Mouse (Mus musculus) forebrain, embryonic 13.5 days (tissue): Measurements from ENCODE around the gene Gm20388. TPM values are rescaled to one million over a fixed set of nuclear protein-coding genes. Genes with fewer than 3 reads are reported as not detected.
A peak's percentile ranks its signal among the peaks of the same experiment; 100 is the strongest.

Source experiments
- ATAC-seq: fragments of 200-750 bp; cut with Nextera tagmentation; 2 replicates; pipeline ENCODE4 v1.8.0; 2017
- H3K27ac ChIP-seq: fragments of 300-500 bp; sonication (generic); 2 replicates; pipeline ENCODE4 v1.5.1; 2015; ENCODE audit warnings: inconsistent platforms, mild to moderate bottlenecking, moderate library complexity
- H3K27me3 ChIP-seq: fragments of 300-500 bp; sonication (generic); 2 replicates; pipeline ENCODE4 v1.6.1; 2015; ENCODE audit warnings: mild to moderate bottlenecking, inconsistent platforms
- H3K36me3 ChIP-seq: fragments of 300-500 bp; sonication (generic); 2 replicates; pipeline ENCODE4 v1.6.1; 2015; ENCODE audit warnings: mild to moderate bottlenecking, inconsistent platforms; ENCODE audit not compliant: poor library complexity, severe bottlenecking
- H3K4me1 ChIP-seq: fragments of 300-500 bp; sonication (generic); 2 replicates; pipeline ENCODE4 v1.6.1; 2015; ENCODE audit warnings: inconsistent platforms
- H3K4me2 ChIP-seq: fragments of 300-500 bp; sonication (generic); 2 replicates; pipeline ENCODE4 v1.6.1; 2015; ENCODE audit warnings: inconsistent platforms, mild to moderate bottlenecking, moderate library complexity
- H3K4me3 ChIP-seq: fragments of 300-500 bp; sonication (generic); 2 replicates; pipeline ENCODE4 v1.5.1; 2015; ENCODE audit warnings: mild to moderate bottlenecking, inconsistent platforms
- H3K9ac ChIP-seq: fragments of 300-500 bp; sonication (generic); 2 replicates; pipeline ENCODE4 v1.6.1; 2015; ENCODE audit warnings: mild to moderate bottlenecking, inconsistent platforms
- H3K9me3 ChIP-seq: fragments of 300-500 bp; sonication (generic); replicated peaks from 2 replicates; pipeline ENCODE4 v1.6.1; 2016; ENCODE audit warnings: inconsistent platforms
- WGBS: fragments of 180-500 bp; shearing (Covaris S2); methylation state at CpG from one replicate; pipeline ENCODE4 v1.1.7; 2015; 5-methylcytosine and 5-hydroxymethylcytosine counted together
- polyA plus RNA-seq: library from polyadenylated mRNA; unstranded; fragments of >200 nt; fragmentation: Nextera tagmentation; extraction: Ambion mirVana; gene quantifications from 2 replicates; pipeline ENCODE4 v1.2.1, GENCODE M21; 2015

Gene Gm20388
- polyA plus RNA-seq, 1 experiment from 2014 or later: 5.6 TPM

GRCm38 (mm10) chr8:122752111-122752721, 2841.6 kb downstream of the Gm20388 start:
- H3K4me2 ChIP-seq: peak overlapping the region; percentile 43
- 0 out of 2 replicates have a peak, but pooled peaks cover 11% of the 10 kb centered on the region for H3K27me3 ChIP-seq
- peak overlapping the region; percentile 22 for H3K4me3 ChIP-seq
- H3K27ac ChIP-seq: peak overlapping the region; percentile 87
- ATAC-seq: peak; percentile 59; the same call in 1 of the 2 replicates
- peak overlapping the region; percentile 35; the same call in 1 of the 2 replicates for H3K9ac ChIP-seq
- no peaks in the 10 kb centered on the region for H3K36me3 ChIP-seq
- peaks cover 58% of the 10 kb centered on the region for H3K4me1 ChIP-seq
- WGBS: 71% methylated on average over 29 of the region's 29 CpGs
- no peaks in the 10 kb centered on the region for H3K9me3 ChIP-seq

GRCm38 (mm10) chr8:122758597-122758996, 2848.0 kb downstream of the Gm20388 start:
- no peak overlapping the region for H3K9ac ChIP-seq
- ATAC-seq: no peak
- H3K36me3 ChIP-seq: no peaks in the 10 kb centered on the region
- H3K4me3 ChIP-seq: no peak overlapping the region
- H3K27me3 ChIP-seq: peaks cover 21% of the 10 kb centered on the region; the same call in 1 of the 2 replicates
- H3K4me1 ChIP-seq: peaks cover 14% of the 10 kb centered on the region; the same call in 1 of the 2 replicates
- H3K27ac ChIP-seq: no peak overlapping the region
- no peak overlapping the region for H3K4me2 ChIP-seq
- H3K9me3 ChIP-seq: no peaks in the 10 kb centered on the region

GRCm38 (mm10) chr8:122760116-122760515, 2849.5 kb downstream of the Gm20388 start:
- Histone ChIP-seq H3K9me3 (no peaks in the 10 kb centered on the region), H3K27ac (no peak overlapping the region), H3K27me3 (peaks cover 15% of the 10 kb centered on the region; the same call in 1 of the 2 replicates), H3K4me2 (no peak overlapping the region), H3K9ac (no peak overlapping the region), H3K4me3 (no peak overlapping the region), H3K4me1 (peaks cover 14% of the 10 kb centered on the region; the same call in 1 of the 2 replicates), H3K36me3 (no peaks in the 10 kb centered on the region)
- ATAC-seq: no peak
- WGBS: 83% methylated on average over 7 of the region's 7 CpGs

GRCm38 (mm10) chr8:122761109-122761508, 2850.5 kb downstream of the Gm20388 start:
- H3K4me1 ChIP-seq: peaks cover 14% of the 10 kb centered on the region; the same call in 1 of the 2 replicates
- peaks cover 13% of the 10 kb centered on the region; the same call in 1 of the 2 replicates for H3K27me3 ChIP-seq
- no peak overlapping the region for H3K27ac ChIP-seq
- H3K9me3 ChIP-seq: no peaks in the 10 kb centered on the region
- no peak for ATAC-seq
- H3K9ac ChIP-seq: no peak overlapping the region
- H3K4me2 ChIP-seq: no peak overlapping the region
- no peak overlapping the region for H3K4me3 ChIP-seq
- no peaks in the 10 kb centered on the region for H3K36me3 ChIP-seq
- WGBS: 74% methylated on average over 6 of the region's 6 CpGs

GRCm38 (mm10) chr8:122762731-122763266, 2852.2 kb downstream of the Gm20388 start:
- Histone ChIP-seq H3K27me3 (peaks cover 15% of the 10 kb centered on the region; the same call in 1 of the 2 replicates), H3K4me2 (no peak overlapping the region), H3K27ac (no peak overlapping the region), H3K9me3 (no peaks in the 10 kb centered on the region), H3K36me3 (no peaks in the 10 kb centered on the region), H3K4me3 (no peak overlapping the region), H3K9ac (no peak overlapping the region), H3K4me1 (peaks cover 14% of the 10 kb centered on the region; the same call in 1 of the 2 replicates)
- ATAC-seq: no peak
- 53% methylated on average over 12 of the region's 12 CpGs for WGBS

GRCm38 (mm10) chr8:122763267-122763738, 2852.7 kb downstream of the Gm20388 start:
- 92% methylated on average over 14 of the region's 14 CpGs for WGBS
- peaks cover 12% of the 10 kb centered on the region; the same call in 1 of the 2 replicates for H3K27me3 ChIP-seq
- no peak overlapping the region for H3K27ac ChIP-seq
- H3K4me3 ChIP-seq: no peak overlapping the region
- no peaks in the 10 kb centered on the region for H3K9me3 ChIP-seq
- ATAC-seq: no peak
- peaks cover 14% of the 10 kb centered on the region; the same call in 1 of the 2 replicates for H3K4me1 ChIP-seq
- no peak overlapping the region for H3K4me2 ChIP-seq
- H3K36me3 ChIP-seq: no peaks in the 10 kb centered on the region
- H3K9ac ChIP-seq: no peak overlapping the region

GRCm38 (mm10) chr8:122764790-122765474, 2854.3 kb downstream of the Gm20388 start:
- ATAC-seq: no peak
- WGBS: 87% methylated on average over 7 of the region's 7 CpGs
- peaks cover 12% of the 10 kb centered on the region; the same call in 1 of the 2 replicates for H3K27me3 ChIP-seq
- H3K36me3 ChIP-seq: no peaks in the 10 kb centered on the region
- no peak overlapping the region for H3K4me3 ChIP-seq
- H3K4me2 ChIP-seq: no peak overlapping the region
- H3K27ac ChIP-seq: no peak overlapping the region
- H3K9me3 ChIP-seq: no peaks in the 10 kb centered on the region
- no peak overlapping the region for H3K9ac ChIP-seq
- peaks cover 23% of the 10 kb centered on the region for H3K4me1 ChIP-seq

GRCm38 (mm10) chr8:122766189-122766588, 2855.5 kb downstream of the Gm20388 start:
- H3K9ac ChIP-seq: no peak overlapping the region
- peaks cover 15% of the 10 kb centered on the region for H3K4me1 ChIP-seq
- 79% methylated on average over 5 of the region's 5 CpGs for WGBS
- H3K4me3 ChIP-seq: no peak overlapping the region
- H3K27ac ChIP-seq: no peak overlapping the region
- no peaks in the 10 kb centered on the region for H3K9me3 ChIP-seq
- H3K27me3 ChIP-seq: peaks cover 9% of the 10 kb centered on the region; the same call in 1 of the 2 replicates
- ATAC-seq: no peak
- H3K4me2 ChIP-seq: no peak overlapping the region
- no peaks in the 10 kb centered on the region for H3K36me3 ChIP-seq

GRCm38 (mm10) chr8:122766647-122767200, 2856.1 kb downstream of the Gm20388 start:
- Histone ChIP-seq H3K27me3 (peaks cover 12% of the 10 kb centered on the region), H3K9me3 (no peaks in the 10 kb centered on the region), H3K36me3 (no peaks in the 10 kb centered on the region), H3K4me3 (no peak overlapping the region), H3K27ac (no peak overlapping the region), H3K4me2 (no peak overlapping the region), H3K4me1 (peaks cover 15% of the 10 kb centered on the region), H3K9ac (no peak overlapping the region)
- WGBS: 63% methylated on average over 8 of the region's 8 CpGs
- no peak for ATAC-seq

DNA sequence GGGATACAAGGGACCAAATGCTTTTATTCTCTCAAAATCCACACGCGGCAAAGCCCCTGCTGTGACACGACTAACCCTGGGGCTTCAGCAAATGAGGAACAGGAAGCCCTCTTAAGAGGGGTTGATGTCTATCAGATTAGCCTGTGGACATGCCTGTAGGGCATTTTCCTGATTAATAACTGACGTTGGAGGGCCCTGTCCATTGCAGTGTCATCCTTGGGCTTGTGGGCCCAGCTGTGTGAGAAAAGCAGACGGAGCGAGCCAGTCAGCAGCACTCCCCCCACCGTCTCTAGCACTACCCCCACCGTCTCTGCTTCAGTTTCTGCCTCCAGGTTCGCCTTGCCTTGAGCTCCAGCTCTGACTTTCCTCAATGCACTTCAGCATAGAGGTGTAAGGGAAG, 2856.6 kb downstream of the Gm20388 start:
- 46% methylated on average over 9 of the region's 9 CpGs for WGBS
- H3K9me3 ChIP-seq: no peaks in the 10 kb centered on the region
- peaks cover 18% of the 10 kb centered on the region for H3K4me1 ChIP-seq
- no peak for ATAC-seq
- H3K36me3 ChIP-seq: no peaks in the 10 kb centered on the region
- H3K4me2 ChIP-seq: no peak overlapping the region
- H3K27ac ChIP-seq: no peak overlapping the region
- peaks cover 13% of the 10 kb centered on the region for H3K27me3 ChIP-seq
- no peak overlapping the region for H3K9ac ChIP-seq
- no peak overlapping the region for H3K4me3 ChIP-seq

- Histone ChIP-seq H3K36me3 (no peaks in the 10 kb centered on the region), H3K27me3 (peaks cover 13% of the 10 kb centered on the region), H3K9me3 (no peaks in the 10 kb centered on the region), H3K27ac (0 out of 2 replicates have a peak overlapping the region, but pooled peaks have one; percentile 21), H3K4me1 (peaks cover 24% of the 10 kb centered on the region), H3K9ac (no peak overlapping the region), H3K4me2 (no peak overlapping the region), H3K4me3 (no peak overlapping the region)
- WGBS: 56% methylated on average over 24 of the region's 24 CpGs
- peak; percentile 78 for ATAC-seq
Observed at GRCm38 (mm10) chr8:122769251-122770058, 2858.8 kb downstream of the Gm20388 start.
